Mouse (Mus musculus) cortical plate, adult 2 months (tissue): ENCODE results near the gene Gsdme.

Experiments used
- CTCF ChIP-seq: fragments of 200-500 bp; IDR thresholded peaks from 2 replicates; pipeline ENCODE4 v1.5.1; 2011; ENCODE audit warnings: mild to moderate bottlenecking, control low read depth, low read length; ENCODE audit not compliant: insufficient read depth; ENCODE audit errors: extremely low read depth
- POLR2A ChIP-seq: fragments of 200-500 bp; IDR thresholded peaks from 2 replicates; pipeline ENCODE4 v1.6.1; 2011; ENCODE audit warnings: mild to moderate bottlenecking, low read length, control low read depth; ENCODE audit not compliant: insufficient read depth; ENCODE audit errors: extremely low read depth

- TF ChIP-seq POLR2A (no peak), CTCF (no peak)
These were observed 38.4 kb downstream of the Gsdme start for GRCm38 (mm10) chr6:50225232-50225631.
